Comparison of ENCODE assay signal across 8 mouse cellular contexts in genomic region chr17:35556812-35557211, GRCm38 (mm10). TPM values are rescaled to one million over a fixed set of nuclear protein-coding genes. Genes with fewer than 3 reads are reported as not detected.
DNase-seq lines count a peak whose midpoint lies in the region; ATAC-seq lines count a peak whose summit lies in the region.

No protein-coding gene starts in this region.

- H3K4me1 ChIP-seq in midbrain, embryonic 10.5 days, result no peaks in the 10 kb centered on the region
- H3K4me1 ChIP-seq in midbrain, embryonic 13.5 days (replicated peaks), result no peaks in the 10 kb centered on the region

- peaks cover 3% of the 10 kb centered on the region; the same call in 1 of the 2 replicates for H3K27me3 ChIP-seq in midbrain, embryonic 10.5 days (ENCODE audit: low read depth, poor library complexity, severe bottlenecking)
- no peaks in the 10 kb centered on the region for H3K27me3 ChIP-seq in midbrain, embryonic 13.5 days

- no peak overlapping the region for H3K9ac ChIP-seq in midbrain, embryonic 13.5 days (replicated peaks)

- no peaks in the 10 kb centered on the region for H3K9me3 ChIP-seq in midbrain, embryonic 10.5 days (replicated peaks)
- H3K9me3 ChIP-seq in midbrain, embryonic 13.5 days, result no peaks in the 10 kb centered on the region

- DNase-seq in adrenal gland, adult 2 months, result peak; percentile 51
- DNase-seq in adrenal gland, adult 8-10 months, result no peak
- peak; percentile 56 for DNase-seq in midbrain, embryonic 10.5 days (ENCODE audit: low spot score)
- DNase-seq in adrenal gland, postnatal 25 days, result peak; percentile 49
- DNase-seq in kidney, adult 8-10 months, result peak; percentile 86 to 87
- DNase-seq in gastrocnemius, postnatal 25 days, result no peak

- H3K27ac ChIP-seq in midbrain, embryonic 10.5 days (replicated peaks), result no peak overlapping the region
- H3K27ac ChIP-seq in midbrain, embryonic 13.5 days, result no peak overlapping the region

- WGBS in midbrain, embryonic 10.5 days, result 39% methylated on average over 5 of the region's 5 CpGs
- WGBS in midbrain, embryonic 13.5 days, result 29% methylated on average over 5 of the region's 5 CpGs

- no peak overlapping the region for H3K4me3 ChIP-seq in midbrain, embryonic 10.5 days
- H3K4me3 ChIP-seq in midbrain, embryonic 13.5 days (replicated peaks), result no peak overlapping the region

- ATAC-seq in midbrain, embryonic 13.5 days, result no peak
- ATAC-seq in megakaryocyte progenitor cell, adult 5-6 weeks (replicated peaks; ENCODE audit: poor library complexity), result peak; percentile 96

- no peaks in the 10 kb centered on the region for H3K36me3 ChIP-seq in midbrain, embryonic 10.5 days
- H3K36me3 ChIP-seq in midbrain, embryonic 13.5 days, result no peaks in the 10 kb centered on the region

- H3K4me2 ChIP-seq in midbrain, embryonic 13.5 days (replicated peaks), result no peak overlapping the region

RNA-seq across cellular contexts. Expression of gene Cdsn, which starts 4.9 kb away (rescaled TPM):
- total RNA-seq in adrenal gland, adult 2 months (2021), result under 1 TPM; 0.20 to 0.62 TPM
- 7.3 and 7.4 TPM in 2 replicates for polyA plus RNA-seq in adrenal gland, adult 2 months (2012; rRNA removed)
- total RNA-seq in adrenal gland, adult 8-10 months (2022), result 10 to 100 TPM in 1 of 4 experiments, 1 to 10 TPM in 2, under 1 TPM in 1; 0.17 to 12.1 (median 3.0) TPM
- polyA plus RNA-seq in midbrain, embryonic 10.5 days (2016; fragmentation: Nextera tagmentation; extraction: Ambion mirVana), result 0.07 and 0.10 TPM in 2 replicates
- 0.06 and 0.11 TPM in 2 replicates for polyA plus RNA-seq in midbrain, embryonic 13.5 days (2015; fragmentation: Nextera tagmentation; extraction: Ambion mirVana)
- total RNA-seq in adrenal gland, postnatal 25 days (2021), result 0.43 TPM in 2 replicates
- not detected in 2 replicates for total RNA-seq in megakaryocyte progenitor cell, adult 5-6 weeks (2015)
- not detected in 2 replicates for total RNA-seq in megakaryocyte progenitor cell, adult 5-6 weeks (2017)
- under 1 TPM in 1 of 2 experiments, not detected in 1; 0.91 TPM for total RNA-seq in gastrocnemius, postnatal 25 days (2021)

RNA-seq across cellular contexts. Expression of gene 2300002M23Rik, which starts 10.4 kb away (rescaled TPM):
- total RNA-seq in adrenal gland, adult 2 months (2021), result not detected
- not detected in 2 replicates for polyA plus RNA-seq in adrenal gland, adult 2 months (2012; rRNA removed)
- total RNA-seq in adrenal gland, adult 8-10 months (2022), result not detected
- not detected in 2 replicates for polyA plus RNA-seq in midbrain, embryonic 10.5 days (2016; fragmentation: Nextera tagmentation; extraction: Ambion mirVana)
- polyA plus RNA-seq in midbrain, embryonic 13.5 days (2015; fragmentation: Nextera tagmentation; extraction: Ambion mirVana), result not detected in 2 replicates
- not detected in 2 replicates for total RNA-seq in adrenal gland, postnatal 25 days (2021)
- not detected in 2 replicates for total RNA-seq in megakaryocyte progenitor cell, adult 5-6 weeks (2015)
- total RNA-seq in megakaryocyte progenitor cell, adult 5-6 weeks (2017), result not detected in 2 replicates
- total RNA-seq in gastrocnemius, postnatal 25 days (2021), result not detected

RNA-seq across cellular contexts. Expression of gene Psors1c2, which starts 23.8 kb away (rescaled TPM):
- total RNA-seq in adrenal gland, adult 2 months (2021), result not detected
- not detected in 2 replicates for polyA plus RNA-seq in adrenal gland, adult 2 months (2012; rRNA removed)
- total RNA-seq in adrenal gland, adult 8-10 months (2022), result not detected
- 1.4 and 2.0 TPM in 2 replicates for polyA plus RNA-seq in midbrain, embryonic 10.5 days (2016; fragmentation: Nextera tagmentation; extraction: Ambion mirVana)
- polyA plus RNA-seq in midbrain, embryonic 13.5 days (2015; fragmentation: Nextera tagmentation; extraction: Ambion mirVana), result 0.73 and 1.1 TPM in 2 replicates
- not detected in 2 replicates for total RNA-seq in adrenal gland, postnatal 25 days (2021)
- total RNA-seq in megakaryocyte progenitor cell, adult 5-6 weeks (2015), result not detected in 2 replicates
- not detected in 2 replicates for total RNA-seq in megakaryocyte progenitor cell, adult 5-6 weeks (2017)
- not detected for total RNA-seq in gastrocnemius, postnatal 25 days (2021)

RNA-seq across cellular contexts. Expression of gene Cchcr1, which starts 39.9 kb away (rescaled TPM):
- total RNA-seq in adrenal gland, adult 2 months (2021), result 1 to 10 TPM; 6.2 to 8.0 TPM
- polyA plus RNA-seq in adrenal gland, adult 2 months (2012; rRNA removed), result 2.9 and 3.9 TPM in 2 replicates
- total RNA-seq in adrenal gland, adult 8-10 months (2022), result 10 to 100 TPM in 3 of 4 experiments, 1 to 10 TPM in 1; 5.9 to 13.9 (median 12.9) TPM
- polyA plus RNA-seq in midbrain, embryonic 10.5 days (2016; fragmentation: Nextera tagmentation; extraction: Ambion mirVana), result 23.4 and 23.6 TPM in 2 replicates
- 6.5 and 8.4 TPM in 2 replicates for polyA plus RNA-seq in midbrain, embryonic 13.5 days (2015; fragmentation: Nextera tagmentation; extraction: Ambion mirVana)
- total RNA-seq in adrenal gland, postnatal 25 days (2021), result 15.7 and 16.6 TPM in 2 replicates
- 1.1 and 1.9 TPM in 2 replicates for total RNA-seq in megakaryocyte progenitor cell, adult 5-6 weeks (2015)
- 4.0 and 5.6 TPM in 2 replicates for total RNA-seq in megakaryocyte progenitor cell, adult 5-6 weeks (2017)
- total RNA-seq in gastrocnemius, postnatal 25 days (2021), result 1 to 10 TPM; 2.5 to 2.7 TPM

RNA-seq across cellular contexts. Expression of gene Tcf19, which starts 40.2 kb away (rescaled TPM):
- total RNA-seq in adrenal gland, adult 2 months (2021), result 1 to 10 TPM; 4.6 to 5.0 TPM
- polyA plus RNA-seq in adrenal gland, adult 2 months (2012; rRNA removed), result 7.6 and 9.5 TPM in 2 replicates
- 1 to 10 TPM; 3.5 to 6.7 (median 4.8) TPM for total RNA-seq in adrenal gland, adult 8-10 months (2022)
- 56.7 and 58.8 TPM in 2 replicates for polyA plus RNA-seq in midbrain, embryonic 10.5 days (2016; fragmentation: Nextera tagmentation; extraction: Ambion mirVana)
- 23.1 and 23.2 TPM in 2 replicates for polyA plus RNA-seq in midbrain, embryonic 13.5 days (2015; fragmentation: Nextera tagmentation; extraction: Ambion mirVana)
- 16.0 and 21.2 TPM in 2 replicates for total RNA-seq in adrenal gland, postnatal 25 days (2021)
- total RNA-seq in megakaryocyte progenitor cell, adult 5-6 weeks (2015), result 23.3 and 23.8 TPM in 2 replicates
- total RNA-seq in megakaryocyte progenitor cell, adult 5-6 weeks (2017), result 8.5 and 8.7 TPM in 2 replicates
- total RNA-seq in gastrocnemius, postnatal 25 days (2021), result 1 to 10 TPM; 1.5 to 2.9 TPM

Comparison
In these comparisons a context has a peak if more than half of its experiments do, and no peak if none do; other contexts are left out.
1. DNase-seq: peak in adrenal gland, adult 2 months (single experiment), midbrain, embryonic 10.5 days (single experiment), adrenal gland, postnatal 25 days (single experiment) and kidney, adult 8-10 months (2 of 2); none in adrenal gland, adult 8-10 months (single experiment) and gastrocnemius, postnatal 25 days (single experiment).